Mouse (Mus musculus): ENCODE data around the gene Slc22a15.
A peak's percentile ranks its signal among the peaks of the same experiment; 100 is the strongest.

The Slc22a15 gene

DNA sequence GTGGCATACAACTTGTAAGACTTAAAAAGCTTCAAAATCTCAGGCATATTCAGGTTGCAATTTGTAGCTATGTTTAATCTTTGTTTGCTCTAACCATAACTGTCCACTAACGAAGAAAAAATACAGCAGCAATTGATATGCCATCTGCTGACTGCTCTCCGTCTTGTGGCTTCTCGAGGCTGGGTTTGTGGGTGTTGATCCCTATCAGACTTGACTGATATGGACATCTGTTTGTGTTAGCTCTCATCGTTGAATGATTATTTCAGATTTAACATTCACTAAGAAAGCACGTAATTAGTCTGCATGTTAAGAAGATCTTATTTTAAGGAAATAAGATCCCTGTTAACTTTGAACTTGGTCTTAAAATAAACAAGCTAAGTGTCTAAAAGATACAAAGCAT, 7.7 kb downstream of the Slc22a15 start:
- no peak for DNase-seq (ENCODE audit: low spot score in 2 of 2)

DNA sequence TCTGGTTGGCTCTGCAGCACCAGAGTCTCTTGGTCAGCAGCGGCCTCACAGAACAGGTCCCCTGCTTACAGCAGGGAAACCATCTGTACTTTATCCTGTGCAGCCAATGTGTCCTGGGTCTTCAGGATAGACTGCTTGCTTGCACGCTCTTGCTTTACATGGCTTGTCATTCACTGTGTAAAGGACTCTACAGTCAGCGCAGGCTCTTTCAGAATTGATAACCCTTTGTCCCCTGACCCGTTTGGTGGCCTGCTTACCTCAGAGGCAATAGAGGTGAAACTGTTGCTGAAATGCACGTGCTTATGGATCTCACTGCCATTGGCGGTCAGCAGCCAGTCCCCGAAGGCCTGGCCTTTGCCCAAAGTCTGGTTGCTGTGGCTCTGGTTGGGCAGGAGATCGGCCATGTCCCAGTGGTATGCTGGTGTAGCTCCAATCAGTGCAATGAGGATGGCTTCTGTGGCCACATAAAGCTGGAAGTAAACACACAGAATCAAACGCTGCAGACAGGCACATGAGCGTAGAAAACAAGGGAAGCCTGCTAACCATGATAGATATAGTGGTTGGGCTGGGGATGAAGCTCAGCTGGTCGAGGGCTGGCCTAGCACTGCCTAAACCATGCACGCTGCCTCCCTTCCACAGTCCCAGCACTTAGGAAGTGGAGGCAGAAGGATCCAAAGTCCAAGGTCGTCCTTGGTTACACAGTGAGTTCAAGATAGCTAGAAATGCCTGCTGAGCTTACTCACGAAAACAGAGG, 9.0 kb downstream of the Slc22a15 start:
- no peak for DNase-seq (ENCODE audit: low spot score in 2 of 2)

DNA sequence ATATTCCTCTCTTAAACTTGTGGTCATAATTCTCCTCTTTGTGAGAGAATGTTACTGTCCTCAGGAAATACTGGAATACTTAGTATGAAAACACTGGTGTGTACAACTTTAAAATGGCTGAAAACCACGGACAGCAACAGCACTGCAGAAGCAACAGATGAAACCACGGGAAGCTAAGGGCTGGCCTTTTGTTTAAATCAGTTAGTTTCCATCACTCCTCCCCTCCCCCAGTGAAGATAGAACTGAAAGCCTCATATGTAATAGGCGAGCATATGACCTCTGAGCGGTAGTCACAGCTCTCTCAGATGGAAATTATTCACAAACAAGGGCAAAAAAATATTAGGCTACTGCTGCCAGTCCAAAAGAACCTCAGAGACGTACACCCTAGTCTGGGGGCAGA, 10.0 kb downstream of the Slc22a15 start:
- DNase-seq (ENCODE audit: low spot score in 2 of 2) = no peak

DNA sequence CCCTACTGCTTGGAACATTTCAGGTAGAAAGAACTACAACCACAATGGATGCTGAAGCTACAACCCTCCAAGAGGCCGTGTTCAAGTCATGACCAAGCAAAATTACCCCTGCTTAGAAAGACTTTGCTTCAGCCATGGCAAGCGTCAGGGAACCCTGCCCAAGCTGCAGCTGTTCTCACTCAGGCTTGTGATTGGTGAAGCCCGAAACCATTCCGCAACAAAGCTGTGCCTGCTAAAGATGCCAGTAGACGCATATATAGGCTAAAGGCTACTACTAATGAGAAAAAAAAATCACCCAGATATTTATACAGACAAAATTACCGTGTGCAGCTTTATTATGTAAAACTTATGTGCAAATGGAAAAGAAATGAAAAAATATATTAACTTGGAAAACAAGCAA, 12.2 kb downstream of the Slc22a15 start:
- no peak for DNase-seq (ENCODE audit: low spot score in 2 of 2)

DNA sequence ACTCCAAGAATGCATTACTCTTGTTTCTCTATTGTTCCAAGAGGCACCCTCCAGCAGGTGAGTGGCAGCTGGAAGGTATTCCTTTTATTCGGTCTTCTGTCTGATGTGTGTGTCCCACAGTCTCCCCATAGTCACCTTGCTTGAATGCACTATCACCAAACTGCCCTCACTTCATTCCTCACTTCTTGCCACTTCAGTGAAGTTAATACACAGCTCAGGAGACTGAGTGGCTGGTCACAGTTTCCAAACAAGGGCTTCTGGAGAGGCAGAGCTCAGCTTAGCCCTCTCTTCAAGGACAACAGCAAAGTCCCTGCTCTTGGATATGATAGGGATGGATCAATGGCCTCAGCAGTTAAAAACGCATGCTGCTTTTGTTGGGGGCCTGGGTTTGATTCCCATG, 17.2 kb downstream of the Slc22a15 start:
- DNase-seq (ENCODE audit: low spot score in 2 of 2) = no peak

DNA sequence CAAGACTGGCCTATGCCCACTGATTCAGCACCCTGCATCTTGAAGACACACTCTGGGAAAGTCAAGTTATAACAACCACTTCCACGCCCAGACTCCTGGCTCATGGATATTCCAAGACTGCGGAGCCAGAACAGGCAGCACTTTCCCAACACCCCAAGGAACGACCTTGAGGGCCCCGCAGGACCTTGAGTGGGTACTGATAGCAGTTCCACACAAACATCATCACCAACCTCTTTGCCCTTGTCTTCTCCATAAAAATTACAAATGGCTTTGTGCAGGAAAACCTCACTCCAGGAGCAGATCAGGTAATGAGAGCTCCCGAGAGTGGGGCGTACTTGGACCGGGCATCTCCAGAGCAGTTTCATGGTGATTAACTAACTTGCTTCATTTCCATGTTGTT, 19.5 kb downstream of the Slc22a15 start:
- DNase-seq (ENCODE audit: low spot score in 2 of 2) = no peak

DNA sequence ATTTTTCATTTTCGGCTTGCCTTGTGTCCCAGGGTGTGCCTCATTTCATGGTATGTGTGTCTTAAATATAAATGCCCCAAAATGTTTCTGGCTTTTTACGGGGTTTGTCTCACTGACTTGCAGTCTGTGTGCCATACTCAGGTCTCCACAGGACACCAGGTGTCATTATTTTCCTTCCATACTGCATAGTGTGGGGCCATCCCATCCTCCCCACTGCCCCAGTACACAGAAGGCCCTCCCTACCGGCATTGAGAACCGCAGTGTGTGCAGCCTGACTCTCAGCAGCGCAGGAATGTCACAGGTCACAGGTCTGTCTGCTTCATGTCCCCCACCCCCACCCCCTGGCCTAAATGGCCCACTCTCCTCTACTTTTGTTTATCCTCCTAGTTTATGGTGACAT, 21.2 kb downstream of the Slc22a15 start:
- DNase-seq (ENCODE audit: low spot score in 2 of 2) = no peak

DNA sequence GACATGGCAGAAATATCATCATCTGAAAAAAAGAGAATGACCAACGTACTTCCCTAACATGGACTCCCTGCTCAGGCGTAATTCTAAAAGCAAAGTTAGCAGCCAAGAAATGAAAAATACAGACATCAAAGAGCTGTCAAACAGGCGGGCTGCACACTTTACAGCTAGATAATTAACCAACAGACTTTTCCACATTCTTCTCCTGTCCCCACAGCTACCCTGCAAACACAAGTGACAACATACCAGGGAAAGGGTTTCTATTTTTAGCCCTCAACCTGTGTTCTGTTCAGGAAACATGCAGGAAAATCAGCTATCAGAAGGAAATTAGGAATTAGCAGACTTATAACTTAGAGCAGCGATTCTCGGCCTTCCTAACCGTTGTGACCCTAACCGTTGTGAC, 21.9 kb downstream of the Slc22a15 start:
- no peak for DNase-seq (ENCODE audit: low spot score in 2 of 2)

DNA sequence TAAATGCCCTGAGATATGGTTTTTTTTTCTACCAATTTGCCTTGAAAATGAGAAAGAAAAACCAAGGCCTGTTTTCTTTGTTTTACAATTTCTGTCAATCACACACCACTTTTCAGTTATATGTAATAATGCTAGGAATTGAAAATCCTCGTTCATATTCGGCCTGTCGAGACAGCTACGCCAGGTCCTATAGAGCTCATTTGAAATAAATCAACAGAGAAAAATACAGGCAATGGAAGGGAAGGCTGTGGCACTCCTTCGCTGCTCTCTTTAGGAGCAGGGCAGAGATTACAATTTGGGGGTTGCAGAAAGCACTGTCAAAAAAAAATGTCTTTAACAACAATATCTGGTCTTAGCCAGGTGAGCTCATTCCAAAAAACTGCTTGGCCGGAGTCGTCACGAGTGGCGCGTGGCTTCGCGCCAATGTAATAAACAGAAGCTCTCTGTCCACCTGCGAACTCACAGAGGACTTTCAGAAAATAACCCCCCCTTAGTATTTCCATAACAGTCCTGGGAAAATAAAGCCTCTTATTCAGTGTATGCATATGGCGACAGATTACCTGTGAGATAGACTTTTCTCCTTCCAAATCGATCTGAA, 26.8 kb downstream of the Slc22a15 start:
- no peak for DNase-seq (ENCODE audit: low spot score in 2 of 2)

DNA sequence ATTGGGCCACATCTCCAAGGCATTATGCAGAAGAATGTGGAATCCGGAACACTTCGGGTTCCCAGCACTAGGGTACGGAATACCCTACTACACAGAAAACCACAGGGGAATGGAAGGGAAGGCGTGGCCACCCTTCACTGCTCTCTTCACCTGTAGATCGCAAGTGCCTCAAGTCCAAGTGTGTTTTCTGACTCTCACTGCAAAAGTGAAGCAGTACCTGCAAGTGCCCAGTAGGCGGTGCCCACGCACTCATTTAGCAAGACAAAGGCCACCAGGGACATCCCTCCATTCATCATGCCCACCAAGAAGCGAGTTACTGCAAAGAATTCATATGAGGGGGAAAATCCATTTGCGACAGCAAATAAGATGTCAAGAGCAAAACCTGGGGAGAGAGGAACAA, 27.4 kb downstream of the Slc22a15 start:
- peak; percentile 68 to 75 for DNase-seq (ENCODE audit: low spot score in 2 of 2)

DNA sequence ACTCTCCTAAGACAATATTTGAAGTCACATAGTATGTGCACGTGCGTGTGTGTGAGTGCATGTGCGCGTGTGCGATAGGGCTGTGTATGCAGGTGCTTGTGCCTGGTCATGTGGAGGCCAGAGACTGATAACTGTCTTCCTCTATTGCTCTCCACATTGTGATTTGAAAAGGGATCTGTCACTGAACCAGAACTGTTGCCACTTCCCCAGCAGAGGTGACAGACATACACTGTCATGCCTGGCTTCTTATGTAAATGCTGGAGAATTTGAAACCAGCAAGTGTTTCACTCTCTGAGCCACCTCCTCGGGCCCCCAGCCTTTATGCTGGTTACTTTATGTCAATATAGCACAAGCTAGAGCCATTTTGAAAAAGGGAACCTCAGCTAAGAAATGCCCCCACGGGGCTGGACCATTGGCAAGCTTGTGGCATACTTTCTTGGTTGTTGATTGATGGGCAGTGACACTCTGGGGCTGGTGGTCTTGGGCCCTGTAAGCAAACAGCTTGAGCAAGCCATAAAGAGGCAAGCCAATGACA, 28.8 kb downstream of the Slc22a15 start:
- no peak for DNase-seq (ENCODE audit: low spot score in 2 of 2)

DNA sequence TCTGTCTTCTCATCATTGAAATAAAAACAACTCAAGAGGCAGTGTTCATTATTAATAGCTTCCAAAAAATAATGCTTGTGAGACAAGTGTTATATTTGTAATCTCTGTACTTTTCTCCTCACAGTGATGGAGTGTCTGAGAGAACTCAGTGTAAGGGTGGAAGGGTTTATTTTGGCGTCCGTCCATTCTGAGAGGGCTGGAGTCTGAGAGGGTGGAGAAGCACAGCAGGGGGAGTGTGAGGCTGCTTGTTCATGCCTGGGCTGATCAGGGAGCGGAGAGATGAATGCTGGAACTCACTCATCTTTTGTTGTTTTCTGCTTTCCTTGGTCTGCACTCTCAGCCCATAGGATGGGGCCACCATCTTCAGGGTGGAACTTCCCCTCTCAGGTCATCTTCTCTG, 38.7 kb downstream of the Slc22a15 start:
- DNase-seq (ENCODE audit: low spot score in 2 of 2) = no peak

DNA sequence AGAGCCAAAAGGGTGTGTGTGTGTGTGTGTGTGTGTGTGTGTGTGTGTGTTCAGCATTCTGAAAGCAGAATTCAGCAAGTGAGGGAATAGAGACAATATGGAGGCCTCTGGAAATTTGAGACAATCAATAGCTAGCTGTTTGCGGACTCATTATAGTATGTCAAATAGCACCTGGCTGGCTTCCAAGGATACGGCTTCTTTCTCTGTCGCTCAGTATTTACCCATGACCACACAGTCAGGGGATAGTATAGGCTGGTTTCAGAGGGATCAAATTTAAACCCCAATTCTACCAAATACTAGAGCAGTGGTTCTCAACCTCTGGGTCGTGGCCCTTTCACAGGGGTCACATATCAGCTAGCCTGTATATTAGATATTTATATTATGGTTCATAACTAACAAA, 39.2 kb downstream of the Slc22a15 start:
- DNase-seq (ENCODE audit: low spot score in 2 of 2) = no peak

DNA sequence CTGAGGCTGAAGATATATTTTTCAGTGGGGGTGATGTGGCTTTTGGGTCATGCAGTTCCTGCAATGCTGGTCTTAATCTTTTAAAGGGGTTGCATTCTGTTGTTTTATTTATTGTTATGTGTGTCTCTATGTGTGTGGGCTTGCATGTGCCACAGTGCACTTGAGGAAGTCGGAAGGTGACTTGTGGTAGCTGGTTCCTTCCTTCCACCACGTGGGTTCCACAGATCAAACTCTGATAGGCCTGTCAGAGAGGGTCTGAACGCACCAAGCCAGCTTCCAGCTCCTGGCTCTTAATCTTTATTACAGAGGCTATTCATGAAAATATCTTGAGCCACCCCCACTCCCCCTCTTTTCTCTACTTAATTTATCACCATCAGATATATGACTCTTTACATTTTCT, 40.4 kb downstream of the Slc22a15 start:
- no peak for DNase-seq (ENCODE audit: low spot score in 2 of 2)

DNA sequence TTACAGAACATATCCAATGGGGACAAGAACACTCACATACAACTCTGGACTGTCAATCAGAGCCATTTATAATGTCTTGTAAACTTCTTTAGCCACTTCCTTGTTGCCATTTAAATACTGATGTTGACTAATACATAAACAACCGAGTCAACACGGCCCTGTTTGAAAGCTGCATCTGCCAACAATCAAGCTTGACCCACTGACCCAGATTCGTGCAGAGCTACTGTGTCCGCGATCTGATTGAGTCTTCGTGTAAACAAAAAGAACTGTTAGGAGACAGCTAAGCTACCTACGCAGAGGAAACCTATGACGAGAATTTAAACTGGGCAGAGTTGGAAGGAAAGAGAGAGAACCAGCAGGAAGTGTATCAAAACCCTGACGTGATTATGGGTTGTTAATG, 42.5 kb downstream of the Slc22a15 start:
- DNase-seq (ENCODE audit: low spot score in 2 of 2) = no peak

DNA sequence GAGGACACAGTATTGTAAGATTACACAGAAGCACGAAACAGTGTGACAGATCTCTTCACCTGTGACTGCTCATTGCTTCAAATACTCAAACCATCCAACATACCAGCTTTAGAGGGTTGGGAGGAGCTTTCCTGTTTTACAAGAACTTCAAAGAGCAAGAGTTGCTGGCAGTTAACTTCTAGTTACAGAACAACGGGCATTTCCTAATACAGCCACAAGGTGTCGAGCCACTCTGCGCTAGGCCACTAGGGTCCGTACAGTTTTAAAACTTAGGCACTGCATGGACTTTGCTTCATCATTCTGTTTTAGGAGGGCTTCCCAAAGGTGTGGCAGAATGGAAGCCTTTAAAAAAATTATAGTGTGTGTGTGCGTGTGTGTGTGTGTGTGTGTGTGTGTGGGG, 43.4 kb downstream of the Slc22a15 start:
- peak in 1 of 2 experiments; percentile 17 for DNase-seq (ENCODE audit: low spot score in 2 of 2)

DNA sequence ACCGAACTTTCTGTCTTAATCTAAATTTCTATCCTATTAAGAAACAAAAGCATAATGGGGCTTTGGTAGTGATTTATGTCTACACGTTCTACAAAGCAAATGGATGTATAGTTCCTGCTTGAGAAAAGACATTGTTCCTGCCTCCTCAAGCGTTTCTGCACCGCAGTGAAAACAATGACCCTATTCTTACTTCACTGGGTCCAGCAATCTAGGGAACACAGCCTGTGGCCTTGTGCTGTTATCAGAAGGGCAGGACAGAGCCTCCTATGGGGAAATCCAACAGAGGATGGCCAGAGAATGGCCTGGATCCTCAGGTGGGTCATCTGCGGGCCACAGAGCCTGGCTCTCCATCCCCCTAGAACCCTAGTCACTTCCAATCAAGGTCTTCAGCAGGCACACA, 46.1 kb downstream of the Slc22a15 start:
- DNase-seq (ENCODE audit: low spot score in 2 of 2) = no peak

DNA sequence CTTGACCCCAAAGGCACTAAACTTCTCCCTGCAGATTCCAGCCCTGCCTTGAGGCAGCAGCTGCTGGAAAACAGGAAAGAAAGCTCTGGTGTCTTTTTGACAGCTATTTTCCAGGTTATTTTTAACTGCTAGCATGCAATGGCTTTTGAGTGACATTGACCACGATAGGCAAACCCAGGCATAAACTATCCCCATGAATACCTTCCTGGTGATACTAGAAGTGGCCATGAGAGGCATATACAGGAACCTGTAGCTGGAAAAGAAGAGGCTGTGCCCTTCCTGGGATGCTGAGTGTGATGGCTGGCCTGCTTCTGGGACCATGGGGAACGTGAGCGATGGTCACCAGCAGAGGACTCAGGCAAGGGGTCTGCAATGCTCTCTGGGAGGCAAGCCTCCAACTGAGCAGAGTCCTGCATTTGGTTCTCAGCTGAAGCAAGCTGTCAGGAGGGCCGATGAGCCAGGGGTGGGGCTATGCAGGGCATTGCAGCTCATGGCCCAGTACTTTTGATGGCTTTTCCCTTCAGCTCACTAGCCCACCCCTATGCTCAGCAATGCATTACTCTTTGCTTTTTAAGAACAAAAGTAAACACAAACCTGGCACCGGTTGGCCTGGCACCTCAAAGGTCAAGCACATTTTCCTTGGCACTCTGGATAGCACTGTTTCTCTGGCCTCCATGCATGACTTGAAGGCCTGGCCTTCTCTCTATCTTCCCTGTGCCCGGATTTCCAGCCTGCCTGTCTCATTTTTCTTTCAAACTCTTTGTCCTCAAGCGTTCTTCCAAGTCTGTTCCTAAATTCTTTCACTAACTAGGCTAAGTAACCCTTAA, 47.6 kb downstream of the Slc22a15 start:
- no peak for DNase-seq (ENCODE audit: low spot score in 2 of 2)

DNA sequence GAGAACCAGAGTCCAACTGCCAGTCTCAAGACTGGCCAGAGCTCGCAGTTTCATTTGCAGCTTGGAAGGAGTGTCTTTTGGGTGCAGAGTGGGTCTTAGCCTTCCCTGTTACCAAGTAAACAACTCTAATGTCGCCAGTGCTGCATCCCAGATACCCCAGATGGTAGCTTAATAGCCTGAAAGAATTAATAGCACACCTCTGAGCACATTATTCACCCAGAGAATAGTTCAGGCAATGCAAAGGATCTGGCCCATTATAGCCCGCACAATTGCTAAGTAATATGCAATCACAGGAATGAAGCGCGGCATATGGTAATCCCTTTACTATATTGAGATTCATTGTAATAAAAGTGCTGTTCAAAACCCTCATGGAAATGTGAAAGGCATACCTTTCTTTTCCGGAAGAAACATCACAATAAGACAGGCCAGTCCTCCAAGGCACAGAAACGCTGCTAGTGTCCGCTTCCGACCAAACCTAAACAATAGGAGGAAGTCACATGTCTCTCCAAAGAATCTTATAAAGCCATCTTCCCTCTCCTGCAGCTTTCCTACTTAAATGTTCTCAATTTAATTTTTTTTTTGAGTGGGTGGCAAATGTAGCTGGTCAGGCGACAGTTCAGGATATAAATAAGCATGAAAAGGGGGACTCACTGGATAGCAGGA, 48.9 kb downstream of the Slc22a15 start:
- no peak for DNase-seq (ENCODE audit: low spot score in 2 of 2)

DNA sequence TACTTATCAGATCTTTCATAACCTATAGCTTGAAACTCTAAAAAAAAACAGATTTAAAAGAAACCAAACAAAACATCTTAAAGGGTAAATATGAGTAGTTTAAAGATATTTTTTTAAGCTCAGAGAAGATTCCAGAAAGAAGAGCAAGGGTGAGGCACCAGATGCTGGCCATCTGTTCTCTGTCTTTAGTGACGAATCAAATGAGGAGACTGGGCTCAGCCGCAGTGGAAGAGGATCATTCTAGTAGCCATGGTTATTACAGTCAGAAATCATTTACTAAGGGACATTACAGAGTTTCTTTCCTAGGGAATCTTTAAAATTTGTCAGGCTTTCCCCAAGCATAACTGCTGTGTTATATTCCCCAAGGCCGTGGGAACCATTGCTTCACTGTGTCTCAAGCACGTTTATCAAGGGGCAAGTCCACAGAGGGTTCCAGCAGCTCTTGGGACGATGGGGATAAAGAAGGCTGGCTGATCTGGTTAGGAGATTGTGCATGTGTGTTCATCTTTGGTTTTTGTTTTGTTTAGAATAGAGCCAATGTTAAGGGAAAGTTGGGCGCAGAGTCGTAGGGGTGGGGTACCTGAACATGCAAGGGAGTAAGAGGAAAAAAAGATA, 51.1 kb downstream of the Slc22a15 start:
- no peak for DNase-seq (ENCODE audit: low spot score in 2 of 2)

DNA sequence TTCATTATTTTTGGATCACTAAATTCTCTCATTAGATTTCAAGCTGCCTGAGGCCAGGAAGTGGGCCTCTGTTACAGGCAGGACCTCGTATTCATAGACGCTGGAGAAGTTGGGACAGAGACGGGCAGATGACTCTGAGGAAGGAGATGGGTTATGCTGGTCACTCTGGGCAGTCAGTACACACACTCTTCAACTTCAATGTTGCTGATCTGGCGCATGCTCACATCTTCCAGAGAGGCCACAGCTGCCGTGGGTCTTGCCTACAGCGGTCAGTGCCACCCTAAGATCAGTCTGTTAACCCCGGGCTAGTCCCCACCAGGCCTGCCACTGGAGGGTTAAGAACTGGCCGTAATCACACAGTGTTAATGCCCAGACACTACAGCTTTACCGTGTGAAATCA, 52.3 kb downstream of the Slc22a15 start:
- DNase-seq (ENCODE audit: low spot score in 2 of 2) = no peak

DNA sequence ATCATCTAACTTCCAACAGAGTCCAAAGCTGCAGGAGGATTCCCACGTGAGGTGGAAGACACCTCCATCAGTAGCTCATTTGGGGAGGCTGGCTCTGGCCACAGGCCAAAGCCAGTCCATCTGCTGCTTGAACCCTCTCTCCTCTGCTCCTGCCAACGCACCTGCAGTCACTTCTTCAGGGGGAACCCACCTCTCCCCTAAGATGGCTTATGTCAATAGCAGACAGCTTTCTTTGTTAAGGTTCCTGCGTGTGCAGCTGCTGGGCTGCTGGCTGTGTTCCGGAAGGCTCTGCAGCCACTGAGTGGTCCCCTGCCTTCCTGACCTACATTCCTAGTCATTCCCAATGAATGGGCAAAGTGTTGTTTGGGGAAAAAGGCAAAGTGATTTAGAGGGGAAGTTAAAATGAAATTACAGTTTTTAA, 57.2 kb downstream of the Slc22a15 start:
- no peak for DNase-seq (ENCODE audit: low spot score in 2 of 2)
